Mouse (Mus musculus): ENCODE data around the gene Hoxb13. TPM values are rescaled to one million over a fixed set of nuclear protein-coding genes. Genes with fewer than 3 reads are reported as not detected.

Hoxb13 gene
- not detected in 2 replicates for total RNA-seq (2014; rRNA removed; ENCODE audit: low replicate concordance)
- polyA plus RNA-seq (2015; fragmentation: Nextera tagmentation; extraction: Ambion mirVana) = not detected in 2 replicates

- no peaks in the 10 kb centered on the region for H3K4me1 ChIP-seq (ENCODE audit: control insufficient read depth, insufficient read depth)
- ATAC-seq (ENCODE audit: insufficient read depth, low read depth) (no peak), DNase-seq (ENCODE audit: low spot score) (no peak)
- no peaks in the 10 kb centered on the region for H3K9me3 ChIP-seq (replicated peaks; ENCODE audit: control insufficient read depth, low read length)
- H3K4me3 ChIP-seq (ENCODE audit: low read depth, low read length) = peak within 1 kb of the TSS; percentile 8; the same call in 1 of the 2 replicates
- H3K27me3 ChIP-seq (ENCODE audit: control insufficient read depth, insufficient read depth, low read length) = peaks cover 99% of the 10 kb centered on the region
- no peaks in the 10 kb centered on the region for H3K36me3 ChIP-seq (replicated peaks; ENCODE audit: control insufficient read depth, insufficient read depth, low read length)
- no peak for TF ChIP-seq CTCF (IDR thresholded peaks at IDR 0.05; ENCODE audit: low read depth)
- TF ChIP-seq EP300 (IDR thresholded peaks at IDR 0.05; ENCODE audit: low read depth) = no peak
- no peak within 1 kb of the TSS for H3K9ac ChIP-seq (replicated peaks; ENCODE audit: low read depth, low read length)
- WGBS = 2% methylated on average over 33 of the region's 35 CpGs
- H3K27ac ChIP-seq (ENCODE audit: low read depth) = no peak within 1 kb of the TSS
- H3K4me2 ChIP-seq (ENCODE audit: low read depth, low read length) = no peak within 1 kb of the TSS
These were observed at the start of gene Hoxb13 for GRCm38 (mm10) chr11:96193521-96194400. Hoxb13 (plus strand) TSS chr11:96194316.

- peak; percentile 77 for ATAC-seq (ENCODE audit: insufficient read depth, low read depth)
- WGBS = 3% methylated on average over 15 of the region's 15 CpGs
- no peaks in the 10 kb centered on the region for H3K9me3 ChIP-seq (replicated peaks; ENCODE audit: control insufficient read depth, low read length)
- H3K27me3 ChIP-seq (ENCODE audit: control insufficient read depth, insufficient read depth, low read length) = peaks cover 54% of the 10 kb centered on the region
- no peaks in the 10 kb centered on the region for H3K4me1 ChIP-seq (ENCODE audit: control insufficient read depth, insufficient read depth)
- no peak for TF ChIP-seq EP300 (IDR thresholded peaks at IDR 0.05; ENCODE audit: low read depth)
- TF ChIP-seq CTCF (IDR thresholded peaks at IDR 0.05; ENCODE audit: low read depth) = peak; percentile 90
- no peaks in the 10 kb centered on the region for H3K36me3 ChIP-seq (replicated peaks; ENCODE audit: control insufficient read depth, insufficient read depth, low read length)
- peak; percentile 65 for DNase-seq (ENCODE audit: low spot score)
- H3K27ac ChIP-seq (ENCODE audit: low read depth) = no peak overlapping the region
- H3K4me2 ChIP-seq (ENCODE audit: low read depth, low read length) = peak overlapping the region; percentile 39
- H3K9ac ChIP-seq (replicated peaks; ENCODE audit: low read depth, low read length) = no peak overlapping the region
- no peak overlapping the region for H3K4me3 ChIP-seq (ENCODE audit: low read depth, low read length)
These were observed 48.4 kb upstream of the Hoxb13 start for GRCm38 (mm10) chr11:96145622-96146270.

- Histone ChIP-seq H3K4me3 (ENCODE audit: low read depth, low read length) (no peak overlapping the region), H3K36me3 (replicated peaks; ENCODE audit: control insufficient read depth, insufficient read depth, low read length) (no peaks in the 10 kb centered on the region), H3K9me3 (replicated peaks; ENCODE audit: control insufficient read depth, low read length) (no peaks in the 10 kb centered on the region), H3K27me3 (ENCODE audit: control insufficient read depth, insufficient read depth, low read length) (peaks cover 70% of the 10 kb centered on the region), H3K4me1 (ENCODE audit: control insufficient read depth, insufficient read depth) (no peaks in the 10 kb centered on the region), H3K4me2 (ENCODE audit: low read depth, low read length) (no peak overlapping the region), H3K27ac (ENCODE audit: low read depth) (no peak overlapping the region), H3K9ac (replicated peaks; ENCODE audit: low read depth, low read length) (no peak overlapping the region)
- TF ChIP-seq CTCF (IDR thresholded peaks at IDR 0.05; ENCODE audit: low read depth) (no peak), EP300 (IDR thresholded peaks at IDR 0.05; ENCODE audit: low read depth) (no peak)
- no peak for ATAC-seq (ENCODE audit: insufficient read depth, low read depth)
- WGBS = 63% methylated on average over 6 of the region's 6 CpGs
- DNase-seq (ENCODE audit: low spot score) = no peak
These were observed 46.6 kb upstream of the Hoxb13 start for GRCm38 (mm10) chr11:96147471-96147870.

GRCm38 (mm10) chr11:96164769-96165168 is 29.3 kb upstream of the Hoxb13 start:
- Histone ChIP-seq H3K36me3 (replicated peaks; ENCODE audit: control insufficient read depth, insufficient read depth, low read length) (no peaks in the 10 kb centered on the region), H3K4me1 (ENCODE audit: control insufficient read depth, insufficient read depth) (no peaks in the 10 kb centered on the region), H3K27ac (ENCODE audit: low read depth) (no peak overlapping the region), H3K27me3 (ENCODE audit: control insufficient read depth, insufficient read depth, low read length) (peaks cover 72% of the 10 kb centered on the region), H3K9me3 (replicated peaks; ENCODE audit: control insufficient read depth, low read length) (0 out of 2 replicates have a peak, but pooled peaks cover 3% of the 10 kb centered on the region), H3K9ac (replicated peaks; ENCODE audit: low read depth, low read length) (no peak overlapping the region), H3K4me2 (ENCODE audit: low read depth, low read length) (no peak overlapping the region), H3K4me3 (ENCODE audit: low read depth, low read length) (no peak overlapping the region)
- DNase-seq (ENCODE audit: low spot score) (no peak), ATAC-seq (ENCODE audit: insufficient read depth, low read depth) (no peak)
- TF ChIP-seq CTCF (IDR thresholded peaks at IDR 0.05; ENCODE audit: low read depth) = no peak
- no peak for TF ChIP-seq EP300 (IDR thresholded peaks at IDR 0.05; ENCODE audit: low read depth)
- 49% methylated on average over 12 of the region's 12 CpGs for WGBS

GRCm38 (mm10) chr11:96168125-96168524 is 26.0 kb upstream of the Hoxb13 start:
- H3K4me2 ChIP-seq (ENCODE audit: low read depth, low read length) = no peak overlapping the region
- no peaks in the 10 kb centered on the region for H3K36me3 ChIP-seq (replicated peaks; ENCODE audit: control insufficient read depth, insufficient read depth, low read length)

More at GRCm38 (mm10) chr11:96168125-96168524, 26.0 kb upstream of the Hoxb13 start:
- H3K9ac ChIP-seq (replicated peaks; ENCODE audit: low read depth, low read length) = no peak overlapping the region
- no peak for TF ChIP-seq EP300 (IDR thresholded peaks at IDR 0.05; ENCODE audit: low read depth)
- TF ChIP-seq CTCF (IDR thresholded peaks at IDR 0.05; ENCODE audit: low read depth) = no peak
- ATAC-seq (ENCODE audit: insufficient read depth, low read depth) = no peak
- WGBS = 28% methylated on average over 9 of the region's 9 CpGs
- H3K27ac ChIP-seq (ENCODE audit: low read depth) = no peak overlapping the region
- H3K4me3 ChIP-seq (ENCODE audit: low read depth, low read length) = no peak overlapping the region
- H3K27me3 ChIP-seq (ENCODE audit: control insufficient read depth, insufficient read depth, low read length) = peaks cover 97% of the 10 kb centered on the region
- no peaks in the 10 kb centered on the region for H3K4me1 ChIP-seq (ENCODE audit: control insufficient read depth, insufficient read depth)
- no peak for DNase-seq (ENCODE audit: low spot score)
- no peaks in the 10 kb centered on the region for H3K9me3 ChIP-seq (replicated peaks; ENCODE audit: control insufficient read depth, low read length)
